Mouse (Mus musculus): ENCODE measurements around the gene Pspn. TPM values are rescaled to one million over a fixed set of nuclear protein-coding genes. Genes with fewer than 3 reads are reported as not detected.

Gene Pspn
- polyA plus RNA-seq, 1 experiment from 2014 or later: 0.97 TPM

DNA sequence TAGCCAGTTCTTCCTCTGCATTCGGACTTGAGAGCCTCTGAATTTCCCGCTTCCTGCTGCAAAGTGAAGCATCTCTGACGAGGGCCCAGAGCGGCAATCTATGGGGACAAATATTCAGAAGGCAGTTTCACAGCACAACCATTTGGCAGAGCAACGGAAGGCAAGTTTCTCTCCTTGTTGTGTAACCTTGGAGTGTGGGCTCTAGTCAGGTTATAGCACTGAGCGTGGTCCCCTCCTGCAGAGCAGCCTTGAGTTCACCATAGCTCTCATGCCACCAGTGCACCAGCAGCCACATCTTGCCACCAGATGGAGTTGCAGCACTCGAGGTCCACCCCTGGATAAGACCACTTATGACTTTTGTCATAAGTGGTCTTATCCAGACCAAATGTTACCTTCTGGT, 11.4 kb downstream of the Pspn start:
- Histone ChIP-seq H3K4me1 (ENCODE audit: control insufficient read depth, insufficient read depth, low read length) (peaks cover 6% of the 10 kb centered on the region), H3K4me2 (no peak overlapping the region), H3K27me3 (ENCODE audit: control insufficient read depth, insufficient read depth, low read length) (no peaks in the 10 kb centered on the region), H3K36me3 (ENCODE audit: control insufficient read depth, insufficient read depth, low read length) (peaks cover 7% of the 10 kb centered on the region), H3K4me3 (ENCODE audit: low read depth, low read length) (no peak overlapping the region), H3K9me3 (ENCODE audit: control insufficient read depth, low read length) (no peaks in the 10 kb centered on the region), H3K9ac (ENCODE audit: low read length) (no peak overlapping the region), H3K27ac (ENCODE audit: low read depth, low read length) (no peak overlapping the region)
- ATAC-seq (ENCODE audit: low FRiP score) (no peak), DNase-seq (ENCODE audit: low spot score, missing footprints) (no peak)
- WGBS: 87% methylated on average over 7 of the region's 7 CpGs

DNA sequence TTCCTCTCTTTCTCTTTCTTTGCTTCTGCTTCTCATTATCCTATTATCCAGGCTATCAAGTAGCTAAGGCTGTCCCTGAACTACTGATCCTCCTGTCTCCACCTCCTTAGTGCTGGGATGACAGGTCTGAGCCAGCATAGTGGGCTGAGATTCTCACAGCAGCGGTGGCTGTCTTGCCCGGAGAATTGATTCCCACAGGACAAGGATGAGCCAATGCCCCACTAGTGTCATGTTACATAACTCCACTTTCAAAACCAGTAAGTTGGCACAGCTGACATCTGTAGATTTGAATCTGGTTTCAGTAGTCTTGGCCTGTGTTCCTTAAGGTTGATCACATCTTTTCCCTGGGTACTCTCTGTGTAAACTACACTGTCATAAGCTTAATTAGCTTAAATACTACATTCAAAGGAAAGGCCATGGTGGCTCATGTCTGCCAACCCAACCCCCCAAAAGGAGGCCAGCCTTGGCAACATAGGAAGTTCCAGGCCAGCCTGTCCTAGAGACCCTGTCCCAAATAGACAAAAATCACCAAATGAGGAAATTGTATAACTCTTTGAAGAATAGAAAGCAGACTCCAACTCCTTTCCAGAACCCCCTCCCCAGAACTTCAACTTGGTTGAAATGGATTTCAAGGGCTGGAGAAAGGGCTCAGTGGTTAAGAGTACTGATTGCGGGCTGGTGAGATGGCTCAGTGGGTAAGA, 13.6 kb downstream of the Pspn start:
- Histone ChIP-seq H3K4me1 (ENCODE audit: control insufficient read depth, insufficient read depth, low read length) (peaks cover 5% of the 10 kb centered on the region), H3K27me3 (ENCODE audit: control insufficient read depth, insufficient read depth, low read length) (no peaks in the 10 kb centered on the region), H3K9me3 (ENCODE audit: control insufficient read depth, low read length) (no peaks in the 10 kb centered on the region), H3K4me2 (no peak overlapping the region), H3K9ac (ENCODE audit: low read length) (no peak overlapping the region), H3K36me3 (ENCODE audit: control insufficient read depth, insufficient read depth, low read length) (no peaks in the 10 kb centered on the region), H3K4me3 (ENCODE audit: low read depth, low read length) (no peak overlapping the region), H3K27ac (ENCODE audit: low read depth, low read length) (no peak overlapping the region)
- WGBS: 92% methylated on average over 3 of the region's 3 CpGs
- ATAC-seq (ENCODE audit: low FRiP score): no peak
- peak; percentile 67 for DNase-seq (ENCODE audit: low spot score, missing footprints)

DNA sequence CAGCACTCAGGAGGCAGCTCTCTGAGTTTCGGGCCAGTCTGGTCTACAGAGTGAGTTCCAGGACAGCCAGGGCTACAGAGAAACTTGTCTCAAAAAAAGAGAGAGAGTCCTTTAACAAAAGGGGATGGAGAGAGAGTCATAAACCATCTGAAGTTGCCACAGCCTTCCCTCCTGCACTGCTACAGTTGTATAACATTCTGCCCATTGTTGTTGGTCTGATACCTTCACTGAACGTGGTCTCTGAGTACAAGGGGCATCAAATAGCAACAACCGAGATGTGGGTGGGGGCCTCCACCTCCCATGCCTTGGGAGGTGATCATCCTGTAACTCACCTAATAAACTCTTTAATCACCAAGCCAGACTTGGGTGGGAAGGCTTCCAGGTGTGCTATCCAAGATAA, 14.2 kb downstream of the Pspn start:
- Histone ChIP-seq H3K4me2 (no peak overlapping the region), H3K9me3 (ENCODE audit: control insufficient read depth, low read length) (no peaks in the 10 kb centered on the region), H3K4me1 (ENCODE audit: control insufficient read depth, insufficient read depth, low read length) (no peaks in the 10 kb centered on the region), H3K27ac (ENCODE audit: low read depth, low read length) (no peak overlapping the region), H3K27me3 (ENCODE audit: control insufficient read depth, insufficient read depth, low read length) (no peaks in the 10 kb centered on the region), H3K9ac (ENCODE audit: low read length) (no peak overlapping the region), H3K4me3 (ENCODE audit: low read depth, low read length) (no peak overlapping the region), H3K36me3 (ENCODE audit: control insufficient read depth, insufficient read depth, low read length) (no peaks in the 10 kb centered on the region)
- ATAC-seq (ENCODE audit: low FRiP score) (no peak), DNase-seq (ENCODE audit: low spot score, missing footprints) (peak; percentile 60)
- WGBS: 81% methylated on average over 3 of the region's 3 CpGs

DNA sequence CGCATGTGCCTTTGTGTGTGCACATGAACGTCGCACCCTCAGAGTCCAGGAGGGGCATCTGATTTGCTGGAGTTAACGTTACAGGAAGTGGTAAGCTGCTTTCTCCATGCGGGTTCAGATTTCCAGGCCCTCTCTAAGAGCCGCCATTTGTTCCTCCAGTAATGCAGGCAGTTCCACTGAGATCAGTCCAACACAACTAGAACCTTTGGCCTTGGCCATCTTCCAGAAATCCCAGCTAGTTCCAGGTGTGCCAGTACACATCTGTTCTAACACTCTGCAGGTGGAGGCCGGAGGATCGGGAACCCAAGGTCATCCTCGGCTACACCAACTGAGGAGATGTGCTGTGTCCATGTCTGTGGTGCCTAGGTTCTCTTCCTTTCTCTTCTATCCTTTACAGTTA, 14.9 kb downstream of the Pspn start:
- no peak overlapping the region for H3K4me2 ChIP-seq
- H3K4me3 ChIP-seq (ENCODE audit: low read depth, low read length): no peak overlapping the region
- no peaks in the 10 kb centered on the region for H3K4me1 ChIP-seq (ENCODE audit: control insufficient read depth, insufficient read depth, low read length)
- H3K9ac ChIP-seq (ENCODE audit: low read length): no peak overlapping the region
- H3K36me3 ChIP-seq (ENCODE audit: control insufficient read depth, insufficient read depth, low read length): no peaks in the 10 kb centered on the region
- ATAC-seq (ENCODE audit: low FRiP score) (no peak), DNase-seq (ENCODE audit: low spot score, missing footprints) (peak; percentile 62)
- no peaks in the 10 kb centered on the region for H3K9me3 ChIP-seq (ENCODE audit: control insufficient read depth, low read length)
- no peaks in the 10 kb centered on the region for H3K27me3 ChIP-seq (ENCODE audit: control insufficient read depth, insufficient read depth, low read length)
- H3K27ac ChIP-seq (ENCODE audit: low read depth, low read length): no peak overlapping the region
- 85% methylated on average over 9 of the region's 9 CpGs for WGBS

DNA sequence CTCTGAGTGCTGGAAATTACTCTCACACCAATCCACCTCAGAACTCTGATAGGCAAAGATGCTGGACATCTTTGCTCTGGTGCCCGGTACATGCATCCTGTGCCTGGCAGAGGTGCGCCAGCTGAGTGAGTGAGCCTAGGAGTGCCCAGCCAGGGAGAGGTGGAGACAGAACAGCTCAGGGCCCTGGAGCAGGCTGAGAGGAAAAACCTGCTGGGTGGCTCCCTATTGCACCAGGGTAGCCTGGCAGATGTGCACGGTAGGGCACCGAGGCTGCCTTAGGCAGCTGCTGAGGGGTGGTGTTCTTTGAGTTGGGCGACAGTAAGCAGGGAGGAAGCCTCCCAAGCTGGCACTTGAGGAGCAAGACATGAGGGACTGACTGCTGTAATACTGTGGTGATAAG, 17.8 kb downstream of the Pspn start, which contains the start of gene Acer1:
Gene Acer1, minus strand, starts transcription at position 114 of the 400 bp plus-strand sequence.
- ATAC-seq (ENCODE audit: low FRiP score) (no peak), DNase-seq (ENCODE audit: low spot score, missing footprints) (no peak)
- Histone ChIP-seq H3K27ac (ENCODE audit: low read depth, low read length) (no peak within 1 kb of the TSS), H3K4me2 (no peak within 1 kb of the TSS), H3K27me3 (ENCODE audit: control insufficient read depth, insufficient read depth, low read length) (no peaks in the 10 kb centered on the region), H3K9ac (ENCODE audit: low read length) (no peak within 1 kb of the TSS), H3K9me3 (ENCODE audit: control insufficient read depth, low read length) (no peaks in the 10 kb centered on the region), H3K4me1 (ENCODE audit: control insufficient read depth, insufficient read depth, low read length) (no peaks in the 10 kb centered on the region), H3K36me3 (ENCODE audit: control insufficient read depth, insufficient read depth, low read length) (no peaks in the 10 kb centered on the region), H3K4me3 (ENCODE audit: low read depth, low read length) (no peak within 1 kb of the TSS)
- 78% methylated on average over 5 of the region's 5 CpGs for WGBS

DNA sequence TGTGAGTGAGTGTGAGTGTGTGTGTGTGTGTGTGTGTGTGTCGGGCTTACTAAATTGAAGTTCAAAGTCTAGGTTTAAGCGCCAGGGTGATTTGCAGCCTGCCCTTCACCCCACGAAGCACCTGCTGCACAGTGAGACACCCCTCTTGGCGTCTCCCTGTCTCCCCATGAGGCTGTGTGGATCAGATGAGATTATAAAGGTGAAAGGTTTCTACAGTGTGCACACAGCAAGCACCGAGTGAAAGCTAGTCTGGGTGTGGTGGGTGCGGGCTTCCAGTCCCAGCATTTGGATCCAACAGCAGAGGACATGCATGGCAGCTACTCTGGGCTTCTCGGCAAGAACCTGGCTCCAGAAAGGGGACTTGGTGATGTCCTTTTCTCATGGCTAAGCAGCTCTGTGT, 18.8 kb downstream of the Pspn start:
- Histone ChIP-seq H3K4me3 (ENCODE audit: low read depth, low read length) (no peak overlapping the region), H3K4me2 (no peak overlapping the region), H3K9me3 (ENCODE audit: control insufficient read depth, low read length) (no peaks in the 10 kb centered on the region), H3K36me3 (ENCODE audit: control insufficient read depth, insufficient read depth, low read length) (no peaks in the 10 kb centered on the region), H3K9ac (ENCODE audit: low read length) (no peak overlapping the region), H3K27ac (ENCODE audit: low read depth, low read length) (no peak overlapping the region), H3K4me1 (ENCODE audit: control insufficient read depth, insufficient read depth, low read length) (no peaks in the 10 kb centered on the region), H3K27me3 (ENCODE audit: control insufficient read depth, insufficient read depth, low read length) (no peaks in the 10 kb centered on the region)
- no peak for DNase-seq (ENCODE audit: low spot score, missing footprints)
- no peak for ATAC-seq (ENCODE audit: low FRiP score)
- 83% methylated on average over 7 of the region's 7 CpGs for WGBS

DNA sequence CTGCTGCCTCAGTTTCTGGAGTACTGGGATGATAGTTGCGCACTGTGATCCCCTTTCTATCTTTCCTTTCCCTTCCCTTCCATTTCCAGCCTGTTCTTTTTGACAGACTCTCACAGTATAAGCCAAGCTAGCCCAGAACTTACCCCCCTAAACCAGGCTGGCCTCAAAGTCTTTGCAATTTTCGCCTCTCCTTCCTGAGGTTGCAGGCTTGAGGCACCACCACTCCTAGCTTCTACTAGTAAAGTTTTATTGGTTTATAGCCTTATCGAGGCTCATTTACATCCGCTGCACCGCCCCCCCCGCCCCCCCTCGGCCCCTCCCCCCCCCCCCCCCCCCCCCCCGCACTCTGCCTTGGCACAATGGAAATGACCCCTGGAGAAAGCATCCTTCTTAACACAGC, 20.3 kb downstream of the Pspn start:
- Histone ChIP-seq H3K36me3 (ENCODE audit: control insufficient read depth, insufficient read depth, low read length) (no peaks in the 10 kb centered on the region), H3K27me3 (ENCODE audit: control insufficient read depth, insufficient read depth, low read length) (no peaks in the 10 kb centered on the region), H3K27ac (ENCODE audit: low read depth, low read length) (no peak overlapping the region), H3K9me3 (ENCODE audit: control insufficient read depth, low read length) (no peaks in the 10 kb centered on the region), H3K9ac (ENCODE audit: low read length) (no peak overlapping the region), H3K4me2 (no peak overlapping the region), H3K4me1 (ENCODE audit: control insufficient read depth, insufficient read depth, low read length) (no peaks in the 10 kb centered on the region), H3K4me3 (ENCODE audit: low read depth, low read length) (no peak overlapping the region)
- 39% methylated on average over 7 of the region's 8 CpGs for WGBS
- ATAC-seq (ENCODE audit: low FRiP score) (no peak), DNase-seq (ENCODE audit: low spot score, missing footprints) (no peak)

DNA sequence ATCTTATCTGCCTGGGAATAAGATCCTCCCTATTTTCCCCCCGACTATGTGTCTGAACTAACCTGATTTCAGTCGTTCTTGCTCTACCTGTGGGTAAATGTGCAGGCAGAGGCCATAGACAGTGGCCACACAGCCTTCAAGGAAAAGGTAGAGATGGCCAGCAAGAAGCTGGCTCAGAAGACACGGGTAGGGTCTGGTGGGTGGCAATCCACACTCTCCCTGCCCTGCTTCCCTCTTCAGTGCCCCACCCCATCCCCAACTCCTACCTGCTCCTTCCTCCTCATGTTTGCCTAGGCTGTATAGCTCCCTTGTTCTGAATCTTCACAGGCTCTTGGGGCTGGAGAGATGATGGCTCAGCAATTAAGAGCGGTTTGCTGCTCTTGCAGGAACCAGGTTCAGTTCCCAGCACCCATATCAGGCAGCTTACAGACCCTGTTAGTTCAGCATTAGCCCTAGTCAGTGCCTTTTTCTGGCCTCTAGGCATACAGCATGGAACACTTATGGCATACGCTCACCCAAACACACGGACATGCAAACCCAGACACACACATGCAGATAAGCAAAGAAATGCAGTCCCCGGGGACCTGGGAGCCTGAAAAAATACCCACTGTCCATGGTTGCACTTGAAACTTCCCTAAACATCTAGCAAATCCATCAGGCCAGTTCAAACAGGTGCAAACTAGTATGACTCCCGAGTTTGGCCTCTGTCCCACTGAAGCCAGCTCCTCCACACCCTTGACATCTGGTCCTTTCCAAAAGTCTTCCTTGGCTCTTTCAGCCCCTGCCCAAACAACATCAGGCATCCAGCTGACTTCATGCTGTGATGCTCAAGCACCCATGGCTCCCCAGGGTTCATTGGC, 23.1 kb downstream of the Pspn start:
- H3K36me3 ChIP-seq (ENCODE audit: control insufficient read depth, insufficient read depth, low read length): no peaks in the 10 kb centered on the region
- H3K4me3 ChIP-seq (ENCODE audit: low read depth, low read length): no peak overlapping the region
- H3K9me3 ChIP-seq (ENCODE audit: control insufficient read depth, low read length): no peaks in the 10 kb centered on the region
- no peak overlapping the region for H3K27ac ChIP-seq (ENCODE audit: low read depth, low read length)
- no peaks in the 10 kb centered on the region for H3K4me1 ChIP-seq (ENCODE audit: control insufficient read depth, insufficient read depth, low read length)
- no peaks in the 10 kb centered on the region for H3K27me3 ChIP-seq (ENCODE audit: control insufficient read depth, insufficient read depth, low read length)
- no peak overlapping the region for H3K9ac ChIP-seq (ENCODE audit: low read length)
- 74% methylated on average over 8 of the region's 8 CpGs for WGBS
- ATAC-seq (ENCODE audit: low FRiP score): no peak
- no peak for DNase-seq (ENCODE audit: low spot score, missing footprints)
- H3K4me2 ChIP-seq: no peak overlapping the region

DNA sequence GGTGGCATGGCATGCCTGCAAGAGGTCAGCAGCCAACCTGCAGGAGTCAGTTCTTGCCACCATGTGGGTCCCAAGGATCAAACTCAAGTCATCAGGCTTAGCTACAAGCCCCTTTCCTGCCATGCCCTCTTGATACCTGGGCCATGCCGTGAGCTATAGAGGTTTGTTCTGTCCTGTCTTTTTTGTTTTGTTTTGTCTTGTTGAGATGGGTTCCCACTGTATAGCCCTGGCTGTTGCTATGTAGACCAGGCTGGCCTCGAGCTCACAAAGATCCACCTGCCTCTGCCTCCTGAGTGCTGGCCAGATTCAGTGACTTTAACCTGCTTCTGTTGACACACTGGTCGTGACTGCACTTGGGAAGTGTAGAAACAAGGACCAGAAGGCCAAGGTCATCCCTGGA, 24.4 kb downstream of the Pspn start:
- 79% methylated on average over 3 of the region's 3 CpGs for WGBS
- Histone ChIP-seq H3K27me3 (ENCODE audit: control insufficient read depth, insufficient read depth, low read length) (no peaks in the 10 kb centered on the region), H3K9me3 (ENCODE audit: control insufficient read depth, low read length) (no peaks in the 10 kb centered on the region), H3K4me1 (ENCODE audit: control insufficient read depth, insufficient read depth, low read length) (no peaks in the 10 kb centered on the region), H3K27ac (ENCODE audit: low read depth, low read length) (no peak overlapping the region), H3K4me2 (no peak overlapping the region), H3K36me3 (ENCODE audit: control insufficient read depth, insufficient read depth, low read length) (no peaks in the 10 kb centered on the region), H3K9ac (ENCODE audit: low read length) (no peak overlapping the region), H3K4me3 (ENCODE audit: low read depth, low read length) (no peak overlapping the region)
- ATAC-seq (ENCODE audit: low FRiP score) (no peak), DNase-seq (ENCODE audit: low spot score, missing footprints) (no peak)
